Mouse (Mus musculus): ENCODE results near the gene Thbd.

The Thbd gene

DNA sequence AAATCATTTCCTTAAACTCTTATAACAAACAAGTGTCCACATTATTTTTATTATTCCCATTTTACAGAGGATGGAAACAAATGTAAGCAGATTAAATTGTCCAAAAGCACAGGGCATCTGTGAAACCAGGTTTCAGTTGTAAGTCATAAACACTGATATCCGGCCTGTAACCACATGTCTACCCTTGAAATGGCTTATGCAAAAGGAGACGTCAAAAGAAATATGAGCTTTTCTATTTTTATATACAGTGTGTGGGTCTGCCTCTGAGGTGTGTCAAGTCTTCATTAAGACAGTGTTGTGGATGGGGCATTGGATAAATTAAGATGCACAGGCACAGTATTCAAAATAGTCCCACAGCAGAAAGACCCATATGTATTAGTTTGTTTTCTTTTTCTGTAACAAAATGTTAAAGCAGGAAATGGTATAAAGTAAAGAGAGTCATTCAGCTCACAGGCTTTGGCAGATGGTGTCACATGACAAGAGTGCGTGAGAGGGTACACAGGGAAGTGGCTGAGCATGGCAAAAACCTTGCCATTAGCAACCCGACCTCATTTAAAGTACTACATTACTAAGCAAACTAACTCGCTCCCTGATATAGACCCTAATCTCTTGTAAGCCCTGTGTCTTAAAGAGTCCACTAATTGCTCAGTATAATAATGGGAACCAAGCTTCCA, 17.9 kb upstream of the Thbd start:
- no peak for DNase-seq (ENCODE audit: low read depth, low spot score)

DNA sequence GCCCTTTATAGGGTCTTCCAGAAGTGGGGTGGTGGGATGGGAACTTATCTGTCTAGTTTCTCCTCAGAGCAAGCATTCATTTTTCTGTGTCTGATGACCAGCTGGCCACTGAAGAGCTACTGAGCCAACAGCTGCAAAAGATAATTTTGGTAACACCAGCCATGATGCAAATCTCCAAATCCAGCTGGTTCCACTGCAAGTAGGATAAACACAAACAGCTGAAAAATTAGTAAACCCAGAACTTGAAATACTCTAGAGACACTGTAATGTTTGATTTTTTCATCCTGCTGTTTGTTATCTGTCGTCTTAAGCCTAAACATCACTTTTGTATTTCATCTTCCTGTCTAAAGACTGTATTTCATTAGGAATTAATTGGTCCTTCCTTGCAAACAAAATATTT, 13.7 kb upstream of the Thbd start:
- DNase-seq (ENCODE audit: low read depth, low spot score) = no peak

DNA sequence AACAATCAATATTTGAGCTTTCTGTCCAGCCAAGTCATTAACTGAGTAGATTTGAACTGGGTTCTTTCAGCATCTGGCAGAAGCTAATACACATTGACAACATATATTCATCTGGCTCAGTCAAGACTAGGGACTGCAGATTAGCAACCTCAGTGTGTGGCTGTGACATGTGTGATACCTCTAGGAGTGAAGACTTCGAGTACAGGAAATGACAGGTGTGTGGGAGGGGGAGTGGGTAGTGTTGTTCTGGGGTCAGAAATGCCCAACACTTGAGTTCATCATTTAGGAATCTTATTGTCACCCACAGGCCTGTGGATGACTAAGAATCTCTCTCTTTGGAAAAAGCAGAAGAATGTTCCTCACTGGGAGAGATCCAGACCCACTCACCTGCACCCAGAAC, 13.1 kb upstream of the Thbd start:
- no peak for DNase-seq (ENCODE audit: low read depth, low spot score)

DNA sequence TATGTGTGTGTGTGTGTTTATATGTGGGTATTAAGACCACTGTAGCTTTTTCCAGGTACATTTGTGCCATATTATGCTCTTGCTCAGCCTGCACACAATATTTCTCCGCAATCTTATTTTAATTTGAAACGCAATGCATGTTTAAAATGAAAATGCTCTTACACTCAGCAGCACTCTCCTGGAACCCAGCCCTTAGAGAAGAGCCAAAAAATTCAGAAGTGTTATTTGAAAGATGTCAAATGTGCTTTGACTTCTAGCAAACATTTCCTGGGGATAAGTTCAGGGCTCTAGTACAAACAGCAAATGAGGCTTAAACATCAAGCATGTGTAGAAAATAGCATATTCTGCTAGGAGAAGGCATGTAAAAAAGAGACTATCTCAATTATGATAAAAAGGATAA, 11.8 kb upstream of the Thbd start:
- DNase-seq (ENCODE audit: low read depth, low spot score) = no peak

DNA sequence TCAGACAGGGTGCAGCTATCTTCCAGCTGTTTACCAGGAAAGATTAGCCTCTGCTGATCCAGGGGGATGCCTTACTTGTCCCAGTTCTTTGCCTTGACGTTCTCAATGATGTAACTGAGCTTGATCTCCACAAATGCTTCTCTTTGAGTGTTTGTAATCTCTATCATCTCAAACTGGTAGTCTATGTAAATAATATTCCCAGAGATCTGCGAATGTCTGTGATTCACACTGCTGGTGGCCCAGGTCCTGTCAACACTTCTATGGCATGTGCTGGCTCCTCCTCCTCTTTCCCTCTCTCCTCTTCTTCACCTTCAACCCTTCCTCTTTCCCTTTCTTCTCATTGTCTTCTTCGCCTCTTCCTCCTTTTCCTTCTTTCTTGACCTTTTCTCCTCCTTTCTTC, 11.2 kb upstream of the Thbd start:
- DNase-seq (ENCODE audit: low read depth, low spot score) = no peak

DNA sequence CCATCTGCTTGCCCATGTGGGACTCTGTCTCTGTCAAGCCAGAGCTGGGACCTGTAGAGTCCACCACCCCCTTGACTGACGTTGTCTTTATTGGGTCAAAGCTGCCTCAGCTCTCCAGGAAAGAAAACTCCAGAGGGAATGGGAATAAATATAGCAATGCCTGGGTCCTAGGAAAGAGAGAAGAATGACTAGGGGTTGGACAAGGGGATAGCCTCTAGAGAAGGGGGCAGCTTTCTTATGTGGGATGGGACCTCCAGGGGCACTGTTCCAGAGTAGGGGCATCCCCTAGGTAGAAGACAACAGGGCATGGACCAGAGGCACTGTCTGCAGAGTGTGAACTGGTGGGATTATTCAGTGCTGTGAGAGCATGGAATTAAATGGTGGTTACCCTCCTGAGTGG, 1.8 kb upstream of the Thbd start:
- no peak for DNase-seq (ENCODE audit: low read depth, low spot score)

DNA sequence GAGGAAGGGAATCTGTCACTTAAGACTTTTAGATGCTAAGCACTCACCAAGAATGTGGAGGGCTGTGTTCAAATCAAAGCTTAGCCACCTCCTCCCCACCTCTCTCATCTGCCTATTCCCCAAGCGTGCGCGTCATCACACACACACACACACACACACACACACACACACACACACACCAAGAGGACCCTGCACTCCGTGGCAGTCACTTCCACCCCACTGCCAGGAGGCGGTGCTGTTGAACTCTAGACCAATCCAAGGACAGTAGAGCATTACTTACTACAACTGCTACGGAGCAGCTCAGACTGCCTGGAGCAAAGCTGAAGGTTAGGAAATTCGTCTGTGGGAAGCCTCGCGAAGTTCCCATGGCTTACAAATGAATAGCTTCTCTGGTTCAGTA, 1.2 kb upstream of the Thbd start:
- no peak for DNase-seq (ENCODE audit: low read depth, low spot score)

DNA sequence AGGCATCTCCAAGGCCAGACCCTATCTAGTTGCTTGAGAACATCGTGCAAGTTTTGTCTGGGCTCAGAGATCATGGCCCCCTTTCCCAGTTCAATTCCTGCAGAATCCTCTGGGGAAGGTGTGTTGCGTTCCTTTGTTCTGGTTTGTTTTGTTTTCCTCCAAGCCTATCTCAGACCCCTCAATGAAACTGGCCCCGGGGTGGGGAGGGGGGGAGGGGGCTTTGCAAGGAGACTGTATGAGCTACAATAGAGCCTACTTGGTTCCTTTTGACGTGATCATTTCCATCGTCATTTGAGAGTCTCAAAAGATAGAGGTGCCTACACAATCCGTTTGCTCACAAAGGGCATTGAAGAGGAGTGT, 753 bp upstream of the Thbd start:
- DNase-seq (ENCODE audit: low read depth, low spot score) = no peak

DNA sequence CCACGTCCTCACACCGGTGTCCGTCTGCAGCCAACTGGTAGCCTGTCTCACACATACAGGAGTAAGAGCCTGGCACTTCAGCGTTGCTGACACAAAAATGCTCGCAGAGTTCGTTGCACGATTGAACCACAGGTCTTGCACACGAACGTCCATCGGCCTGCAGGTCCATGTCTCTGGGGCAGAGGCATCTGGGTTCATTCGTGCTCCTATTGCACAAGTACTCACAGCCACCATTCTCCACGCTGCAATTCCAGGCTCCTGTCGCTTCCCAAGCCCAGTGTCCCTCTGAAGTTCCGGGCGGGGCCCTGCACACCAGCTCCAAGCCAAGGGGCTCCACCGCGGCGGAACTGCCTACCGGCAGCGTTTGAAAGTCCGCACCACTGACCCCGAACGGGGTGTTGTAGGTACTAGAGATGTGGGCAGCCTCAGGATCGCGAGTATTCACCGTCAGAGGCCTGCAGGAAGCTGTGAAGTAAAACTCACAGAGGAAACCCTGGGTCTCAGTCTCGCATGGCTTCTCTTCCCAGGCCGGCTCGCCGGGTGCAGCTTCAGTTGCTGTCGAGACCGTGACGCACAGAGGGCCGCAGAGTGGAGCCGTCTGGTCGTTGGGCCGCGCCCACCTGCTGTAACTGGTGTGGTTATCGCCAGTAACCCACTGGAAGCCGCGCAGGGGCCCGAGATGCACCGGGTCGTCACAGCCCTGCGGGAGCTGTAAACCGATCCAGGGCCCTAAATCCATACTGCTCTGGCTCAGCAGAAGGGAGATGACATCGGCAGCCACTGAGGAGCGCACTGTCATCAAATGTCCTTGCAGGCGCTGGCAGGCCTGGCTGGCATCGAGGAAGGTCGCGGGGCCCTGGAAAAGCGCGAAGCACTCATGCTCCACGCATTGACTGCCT, 768 bp downstream of the Thbd start:
- DNase-seq (ENCODE audit: low read depth, low spot score) = no peak

DNA sequence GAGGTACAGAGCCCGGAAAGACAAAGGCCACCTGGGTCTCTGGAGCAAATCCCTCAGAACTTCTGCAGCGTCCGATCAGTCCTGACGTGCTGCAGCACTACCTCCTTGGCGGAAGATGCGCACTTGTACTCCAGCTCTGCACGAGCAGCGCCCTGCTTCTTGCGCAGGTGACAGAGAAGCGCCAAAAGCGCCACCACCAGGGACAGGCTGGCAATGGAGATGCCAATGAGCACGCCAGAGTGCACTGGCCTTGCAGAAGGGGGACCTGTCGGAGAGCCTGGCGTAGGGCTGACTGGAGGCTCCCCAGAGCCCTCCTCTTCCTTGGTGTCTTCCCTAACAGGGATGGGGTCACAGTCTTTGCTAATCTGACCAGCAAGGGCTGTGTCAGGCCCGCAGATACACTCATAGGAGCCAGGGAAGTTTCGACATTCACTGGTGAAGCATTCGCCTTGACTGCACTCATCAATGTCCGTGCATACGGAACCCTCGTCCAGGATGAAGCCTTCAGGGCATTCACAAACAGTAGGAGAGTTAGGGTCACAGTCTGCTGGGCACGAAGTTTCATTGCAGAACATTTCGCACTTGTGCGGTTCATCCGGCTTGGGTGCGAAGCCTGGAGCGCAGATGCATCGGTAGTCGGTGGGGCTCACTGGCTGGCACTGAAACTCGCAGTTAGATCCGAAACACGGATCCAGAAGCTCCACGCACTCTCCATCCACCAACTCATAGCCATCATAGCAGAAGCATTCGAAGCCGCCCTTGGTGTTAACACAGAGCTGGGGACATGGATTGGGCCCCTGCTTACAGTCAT, 1.6 kb downstream of the Thbd start:
- no peak for DNase-seq (ENCODE audit: low read depth, low spot score)

DNA sequence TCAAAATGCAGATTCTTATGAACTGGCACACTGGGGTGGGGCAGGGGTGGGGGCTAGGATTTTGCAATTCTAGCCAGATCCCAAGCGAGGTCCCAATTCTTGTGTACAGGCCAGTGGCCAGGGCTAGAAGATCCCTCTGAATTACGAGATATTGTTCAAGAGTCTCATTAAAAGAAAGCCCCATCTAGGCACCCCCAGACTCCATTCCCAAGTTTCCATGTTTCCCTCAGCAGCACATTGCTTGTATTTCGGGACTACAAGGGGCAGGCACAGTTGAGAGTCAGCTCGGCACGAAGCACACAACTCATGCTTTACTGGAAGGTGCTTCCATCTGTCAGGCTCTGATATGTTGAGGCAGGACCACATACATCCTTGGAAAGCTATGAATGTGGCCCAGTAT, 3.1 kb downstream of the Thbd start:
- no peak for DNase-seq (ENCODE audit: low read depth, low spot score)

DNA sequence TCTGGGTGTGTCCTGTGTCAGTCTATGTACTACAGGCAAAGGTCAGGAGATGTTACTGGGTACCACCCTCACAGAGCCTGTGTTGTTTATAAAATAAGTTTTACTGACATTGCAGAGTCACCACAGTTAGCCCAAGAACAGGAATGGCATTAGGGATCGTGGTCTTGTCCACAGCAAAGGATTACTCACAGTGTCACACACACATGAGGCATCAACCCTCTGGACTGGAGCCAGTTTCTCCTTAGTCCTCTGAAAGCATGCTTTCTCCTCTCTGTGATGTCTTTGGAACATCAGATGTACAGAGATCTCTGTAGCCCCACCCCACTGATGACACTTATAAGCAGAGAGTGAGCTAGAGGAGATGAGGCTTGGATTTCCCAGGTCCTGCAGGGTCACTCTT, 5.8 kb downstream of the Thbd start:
- DNase-seq (ENCODE audit: low read depth, low spot score) = no peak

DNA sequence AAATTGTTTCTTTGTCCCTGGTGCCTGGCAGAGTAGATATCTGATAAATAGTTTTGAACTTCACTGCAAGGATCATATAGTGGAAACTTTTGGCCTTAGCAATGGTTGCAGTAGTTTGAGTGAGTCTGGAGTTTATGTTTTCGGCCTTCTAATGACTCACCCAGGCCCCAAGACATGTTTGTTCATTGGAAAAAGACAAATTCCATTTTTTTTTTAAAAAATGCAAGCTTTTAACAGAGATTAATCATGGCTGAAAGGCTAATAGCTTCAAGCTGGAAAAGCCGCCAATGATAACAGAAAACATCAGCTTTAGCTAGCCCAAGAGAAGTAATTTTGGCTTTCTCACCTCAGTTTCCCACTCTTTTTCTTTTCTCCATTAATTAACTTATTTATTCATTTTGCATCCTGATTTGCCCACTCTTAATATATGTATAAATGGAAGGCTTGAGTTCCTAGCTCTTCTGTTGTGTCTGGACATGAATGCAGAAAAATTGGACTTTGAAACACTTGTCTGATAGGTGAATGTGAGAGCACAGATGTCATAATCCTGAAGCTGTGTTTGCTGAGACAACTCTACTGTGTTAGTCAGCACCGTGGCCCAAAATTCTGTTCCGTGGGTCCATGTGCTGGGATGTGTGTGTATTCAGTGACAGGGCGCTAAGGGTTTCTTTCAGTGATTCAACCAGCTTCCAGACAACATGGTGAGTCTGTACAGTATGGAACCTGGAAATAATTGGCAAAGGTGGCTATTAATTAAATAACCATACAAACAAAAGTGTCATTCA, 8.9 kb downstream of the Thbd start:
- DNase-seq (ENCODE audit: low read depth, low spot score) = no peak

DNA sequence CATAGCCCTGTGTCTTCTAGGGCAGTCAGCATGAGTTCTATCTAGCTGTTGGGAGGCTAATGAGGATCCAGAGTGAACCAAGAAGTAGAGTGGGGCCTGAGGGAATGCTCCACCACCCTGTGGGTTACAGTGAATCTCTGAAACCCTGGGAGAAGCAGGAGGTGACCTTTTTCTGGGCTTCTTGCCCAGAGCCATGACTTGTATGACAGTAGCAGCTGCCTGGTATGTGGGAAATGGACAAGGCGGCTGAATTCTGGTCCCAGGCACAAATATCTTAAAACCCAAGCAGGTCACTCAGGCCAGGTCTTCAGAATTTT, 10.2 kb downstream of the Thbd start:
- no peak for DNase-seq (ENCODE audit: low read depth, low spot score)

DNA sequence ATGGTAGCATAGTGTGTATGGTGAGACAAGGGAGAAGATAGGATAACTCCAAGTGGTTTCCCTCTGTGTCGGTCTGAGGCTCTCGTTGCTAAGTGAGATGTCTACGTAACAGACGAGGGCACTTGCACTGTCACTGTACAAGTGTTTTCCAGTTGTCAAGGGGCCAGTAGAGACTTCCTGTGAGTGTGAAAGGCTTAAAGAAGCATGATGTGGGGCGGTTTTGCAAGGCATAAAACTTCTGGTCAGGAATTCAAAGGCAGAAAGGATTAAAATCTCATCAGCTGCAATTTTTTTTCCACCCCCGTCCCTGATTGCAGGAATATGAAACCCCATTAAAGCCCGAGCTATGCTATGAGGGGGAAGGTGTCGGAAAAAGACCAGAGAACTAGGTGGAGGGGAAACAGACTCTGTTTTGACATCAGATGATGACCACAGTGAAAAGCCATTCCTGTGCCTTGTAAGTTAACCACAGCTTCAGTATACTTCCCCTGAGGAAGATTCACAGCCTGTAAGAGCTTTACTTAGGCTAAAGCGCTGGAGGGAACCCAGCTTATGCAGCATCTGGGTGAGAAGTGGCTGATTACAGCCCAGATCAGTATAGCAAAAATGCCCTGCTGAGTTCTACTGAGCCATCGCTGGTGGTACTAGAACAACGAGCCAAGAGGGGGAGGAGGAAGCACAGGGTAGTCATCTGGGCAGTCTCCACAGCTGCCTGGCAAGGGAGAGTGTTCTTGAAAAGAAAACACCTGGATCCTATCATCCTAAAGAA, 10.8 kb downstream of the Thbd start:
- no peak for DNase-seq (ENCODE audit: low read depth, low spot score)

DNA sequence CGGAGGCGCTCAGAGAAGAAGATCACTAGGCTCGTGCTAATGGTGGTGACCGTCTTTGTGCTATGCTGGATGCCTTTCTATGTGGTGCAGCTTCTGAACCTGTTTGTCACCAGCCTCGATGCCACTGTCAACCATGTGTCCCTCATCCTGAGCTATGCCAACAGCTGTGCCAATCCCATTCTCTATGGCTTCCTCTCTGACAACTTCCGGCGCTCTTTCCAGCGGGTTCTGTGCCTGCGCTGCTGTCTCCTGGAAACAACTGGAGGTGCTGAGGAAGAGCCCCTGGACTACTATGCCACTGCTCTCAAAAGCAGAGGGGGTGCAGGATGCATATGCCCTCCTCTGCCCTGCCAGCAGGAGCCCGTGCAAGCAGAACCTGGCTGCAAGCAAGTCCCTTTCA, 11.8 kb downstream of the Thbd start:
- no peak for DNase-seq (ENCODE audit: low read depth, low spot score)

DNA sequence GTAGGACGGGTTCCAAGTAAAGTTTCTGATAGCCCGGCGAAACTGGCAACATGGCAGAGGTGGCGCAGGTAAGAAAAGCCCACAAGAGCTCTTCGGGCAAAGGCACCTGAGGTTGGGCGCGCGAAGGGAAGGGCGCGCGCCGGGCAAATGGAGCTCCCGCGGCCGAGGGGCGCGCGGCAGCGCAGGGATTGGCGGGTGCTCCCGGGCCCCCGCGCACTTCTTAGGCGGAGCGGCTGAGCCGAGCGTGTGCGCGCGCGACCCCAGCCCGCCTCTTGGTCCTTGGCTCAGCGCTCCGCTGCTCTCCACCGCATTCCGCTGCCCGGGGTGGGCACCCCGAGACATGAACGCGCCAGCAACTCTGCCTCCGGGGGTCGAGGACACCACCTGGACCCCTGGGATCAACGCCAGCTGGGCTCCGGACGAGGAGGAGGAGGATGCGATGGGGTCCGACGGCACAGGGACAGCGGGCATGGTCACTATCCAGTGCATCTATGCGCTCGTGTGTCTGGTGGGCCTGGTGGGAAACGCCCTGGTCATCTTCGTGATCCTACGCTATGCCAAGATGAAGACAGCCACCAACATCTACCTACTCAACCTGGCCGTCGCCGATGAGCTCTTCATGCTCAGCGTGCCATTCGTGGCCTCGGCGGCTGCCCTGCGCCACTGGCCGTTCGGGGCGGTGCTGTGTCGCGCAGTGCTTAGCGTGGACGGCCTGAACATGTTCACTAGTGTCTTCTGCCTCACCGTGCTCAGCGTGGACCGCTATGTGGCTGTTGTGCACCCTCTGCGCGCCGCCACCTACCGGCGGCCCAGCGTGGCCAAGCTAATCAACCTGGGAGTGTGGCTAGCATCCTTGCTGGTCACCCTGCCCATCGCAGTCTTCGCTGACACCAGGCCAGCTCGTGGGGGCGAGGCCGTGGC, 12.6 kb downstream of the Thbd start, which contains the start of gene Sstr4:
Sstr4 (plus strand) TSS at position 214 of the 921 bp plus-strand sequence.
- no peak for DNase-seq (ENCODE audit: low read depth, low spot score)

DNA sequence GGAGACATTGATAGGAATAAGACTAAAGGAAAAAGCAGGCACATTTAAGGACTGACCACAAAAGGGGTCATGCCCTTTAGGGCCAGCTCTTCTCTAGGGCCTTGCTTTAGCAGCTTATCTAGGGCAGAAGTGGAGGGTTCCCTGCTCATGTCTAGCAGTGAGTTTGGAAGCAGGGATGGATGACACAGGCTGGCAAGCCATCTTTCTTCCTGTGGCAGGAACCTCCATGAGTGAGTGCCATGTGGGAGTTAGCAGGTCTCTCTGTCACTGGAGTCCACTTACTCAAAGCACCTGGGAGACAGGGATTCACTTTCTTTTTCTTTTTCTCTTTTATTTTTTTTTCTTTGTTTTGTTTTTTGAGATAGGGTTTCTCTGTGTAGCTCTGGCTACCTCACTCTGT, 14.1 kb downstream of the Thbd start:
- no peak for DNase-seq (ENCODE audit: low read depth, low spot score)

DNA sequence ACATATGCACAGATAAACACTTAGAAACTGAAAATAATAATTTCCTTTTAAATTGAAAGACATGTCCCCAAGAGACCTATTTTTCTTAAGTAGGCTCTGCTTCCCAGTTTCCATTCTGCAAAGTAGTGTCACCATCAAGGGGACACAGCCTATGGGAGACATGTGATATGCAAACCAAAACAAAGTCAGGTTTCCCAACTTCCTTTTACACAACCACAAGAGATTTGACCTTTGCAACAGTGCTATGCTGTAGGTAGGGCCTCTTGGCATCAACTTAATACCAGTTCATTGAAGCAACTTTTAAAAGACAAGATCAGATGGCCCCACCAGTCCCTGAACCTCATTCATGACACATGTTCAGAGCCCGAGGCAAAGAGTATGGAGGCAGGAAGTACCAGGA, 14.8 kb downstream of the Thbd start:
- no peak for DNase-seq (ENCODE audit: low read depth, low spot score)

Data from telencephalon, adult 2 months (tissue).